10 mouse cellular contexts compared by ENCODE assay signal in the genomic region with DNA sequence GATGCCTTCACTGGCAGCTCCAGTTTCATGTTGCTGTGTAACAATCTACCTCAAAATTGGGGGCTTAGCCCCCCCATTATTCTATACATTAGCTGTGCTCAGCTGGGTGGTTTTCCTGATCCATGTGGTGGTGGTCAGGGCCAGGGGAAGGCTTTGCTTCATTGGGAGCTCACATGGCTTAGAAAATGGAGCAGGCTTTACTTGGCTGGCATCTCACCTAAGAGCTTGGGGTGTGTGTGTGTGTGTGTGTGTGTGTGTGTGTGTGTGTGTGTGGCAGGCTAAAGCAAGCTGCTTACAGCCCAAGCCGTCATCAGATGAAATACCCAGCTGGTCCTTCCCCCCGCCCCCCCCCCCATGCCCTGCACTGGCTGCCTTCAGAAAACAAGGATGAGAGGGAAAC.
A peak's percentile ranks its signal among the peaks of the same experiment; 100 is the strongest.
DNase-seq lines count a peak whose midpoint lies in the region; ATAC-seq lines count a peak whose summit lies in the region.
"Had no signal": no experiment of that assay in that cellular context is flagged by ENCODE, and none has a peak within 500 bp of the region (broad histone marks: within the 10 kb centered on the region; RNA-seq: fewer than 3 reads in every experiment).

No protein-coding gene starts in this region.

- H3K27me3 ChIP-seq in forebrain, embryonic 14.5 days (replicated peaks; ENCODE audit: control insufficient read depth, insufficient read depth, low read length), result no peaks in the 10 kb centered on the region
- H3K27me3 ChIP-seq in forebrain, embryonic 11.5 days (ENCODE audit: control insufficient read depth, insufficient read depth, low read length), result no peaks in the 10 kb centered on the region
- H3K27me3 ChIP-seq in kidney, embryonic 16.5 days (ENCODE audit: insufficient read depth, low read length), result no peaks in the 10 kb centered on the region
- H3K27me3 ChIP-seq in hindbrain, embryonic 16.5 days (replicated peaks; ENCODE audit: control insufficient read depth, insufficient read depth, low read length), result no peaks in the 10 kb centered on the region

- H3K4me1 ChIP-seq in forebrain, embryonic 14.5 days (ENCODE audit: control insufficient read depth, insufficient read depth, low read length), result no peaks in the 10 kb centered on the region
- no peaks in the 10 kb centered on the region for H3K4me1 ChIP-seq in forebrain, embryonic 11.5 days (replicated peaks; ENCODE audit: control insufficient read depth, insufficient read depth, low read length)
- peaks cover 10% of the 10 kb centered on the region; the same call in 1 of the 2 replicates for H3K4me1 ChIP-seq in kidney, embryonic 16.5 days (ENCODE audit: insufficient read depth, low read length)
- H3K4me1 ChIP-seq in hindbrain, embryonic 16.5 days (ENCODE audit: control insufficient read depth, insufficient read depth, low read depth, low read length), result peaks cover 10% of the 10 kb centered on the region

- no peak overlapping the region for H3K9ac ChIP-seq in forebrain, embryonic 14.5 days (ENCODE audit: low read length)
- H3K9ac ChIP-seq in forebrain, embryonic 11.5 days (ENCODE audit: low read length), result no peak overlapping the region
- no peak overlapping the region for H3K9ac ChIP-seq in kidney, embryonic 16.5 days (replicated peaks; ENCODE audit: low read length)
- no peak overlapping the region for H3K9ac ChIP-seq in hindbrain, embryonic 16.5 days (ENCODE audit: low read depth, low read length)

- H3K4me2 ChIP-seq in forebrain, embryonic 14.5 days (ENCODE audit: low read length), result no peak overlapping the region
- no peak overlapping the region for H3K4me2 ChIP-seq in forebrain, embryonic 11.5 days (ENCODE audit: low read depth, low read length, severe bottlenecking)
- H3K4me2 ChIP-seq in kidney, embryonic 16.5 days (replicated peaks; ENCODE audit: low read depth, low read length), result no peak overlapping the region
- H3K4me2 ChIP-seq in hindbrain, embryonic 16.5 days (ENCODE audit: low read length), result no peak overlapping the region

- H3K27ac ChIP-seq in forebrain, embryonic 14.5 days (ENCODE audit: low read depth, low read length), result no peak overlapping the region
- no peak overlapping the region for H3K27ac ChIP-seq in forebrain, embryonic 11.5 days (ENCODE audit: low read depth, low read length)
- 0 out of 2 replicates have a peak overlapping the region, but pooled peaks have one; percentile 27 for H3K27ac ChIP-seq in kidney, embryonic 16.5 days (ENCODE audit: low read length)
- H3K27ac ChIP-seq in hindbrain, embryonic 16.5 days (ENCODE audit: low read depth, low read length), result 0 out of 2 replicates have a peak overlapping the region, but pooled peaks have one; percentile 27

- no peaks in the 10 kb centered on the region for H3K9me3 ChIP-seq in forebrain, embryonic 14.5 days (replicated peaks; ENCODE audit: control insufficient read depth, low read length)
- H3K9me3 ChIP-seq in forebrain, embryonic 11.5 days (ENCODE audit: control insufficient read depth, low read length), result no peaks in the 10 kb centered on the region
- H3K9me3 ChIP-seq in kidney, embryonic 16.5 days (ENCODE audit: low read length), result no peaks in the 10 kb centered on the region
- H3K9me3 ChIP-seq in hindbrain, embryonic 16.5 days (ENCODE audit: control insufficient read depth, low read length), result no peaks in the 10 kb centered on the region

- 51% methylated on average over 2 of the region's 2 CpGs for WGBS in forebrain, embryonic 14.5 days
- 59% methylated on average over 2 of the region's 2 CpGs for WGBS in forebrain, embryonic 11.5 days
- 68% methylated on average over 2 of the region's 2 CpGs for WGBS in kidney, embryonic 16.5 days
- WGBS in hindbrain, embryonic 16.5 days, result 48% methylated on average over 2 of the region's 2 CpGs

- 0 out of 2 replicates have a peak, but pooled peaks have one; percentile 48 for ATAC-seq in forebrain, embryonic 14.5 days
- ATAC-seq in forebrain, embryonic 11.5 days (replicated peaks; ENCODE audit: low FRiP score), result no peak
- ATAC-seq in kidney, embryonic 16.5 days (ENCODE audit: low FRiP score, low TSS enrichment), result no peak
- ATAC-seq in hindbrain, embryonic 16.5 days, result peak; percentile 59
- ATAC-seq: Patski had no signal

- peak; percentile 23 for DNase-seq in forebrain, embryonic 14.5 days (ENCODE audit: low spot score)
- no peak for DNase-seq in forebrain, embryonic 11.5 days (ENCODE audit: low spot score)
- no peak for DNase-seq in kidney, postnatal 36 days
- DNase-seq in 3T3-L1 (ENCODE audit: low read depth, low spot score), result peak; percentile 9
- no peak for DNase-seq in embryo, embryonic 11 days
- DNase-seq in gastrocnemius, postnatal 10 days, result no peak
- DNase-seq: thymus, adult 18-20 months had no signal

- H3K36me3 ChIP-seq in forebrain, embryonic 14.5 days (ENCODE audit: control insufficient read depth, insufficient read depth, low read length), result no peaks in the 10 kb centered on the region
- H3K36me3 ChIP-seq in forebrain, embryonic 11.5 days (ENCODE audit: control insufficient read depth, insufficient read depth, low read length), result no peaks in the 10 kb centered on the region
- H3K36me3 ChIP-seq in kidney, embryonic 16.5 days (ENCODE audit: insufficient read depth, low read length), result no peaks in the 10 kb centered on the region
- H3K36me3 ChIP-seq in hindbrain, embryonic 16.5 days (ENCODE audit: control insufficient read depth, insufficient read depth, low read length), result no peaks in the 10 kb centered on the region

- no peak overlapping the region for H3K4me3 ChIP-seq in forebrain, embryonic 14.5 days (ENCODE audit: low read depth, low read length)
- H3K4me3 ChIP-seq in forebrain, embryonic 11.5 days (ENCODE audit: low read depth, low read length), result no peak overlapping the region
- H3K4me3 ChIP-seq in kidney, embryonic 16.5 days (ENCODE audit: low read length), result no peak overlapping the region
- no peak overlapping the region for H3K4me3 ChIP-seq in hindbrain, embryonic 16.5 days (ENCODE audit: low read length)

Comparison
In these comparisons a context has a peak if more than half of its experiments do, and no peak if none do; other contexts are left out.
1. ATAC-seq: peak in forebrain, embryonic 14.5 days (single experiment) and hindbrain, embryonic 16.5 days (single experiment); none in forebrain, embryonic 11.5 days (single experiment) and kidney, embryonic 16.5 days (single experiment).
2. DNase-seq: peak in forebrain, embryonic 14.5 days (single experiment) and 3T3-L1 (single experiment); none in forebrain, embryonic 11.5 days (single experiment), kidney, postnatal 36 days (0 of 2), embryo, embryonic 11 days (single experiment) and gastrocnemius, postnatal 10 days (single experiment).
3. H3K27ac ChIP-seq: peak in kidney, embryonic 16.5 days (single experiment) and hindbrain, embryonic 16.5 days (single experiment); none in forebrain, embryonic 14.5 days (single experiment) and forebrain, embryonic 11.5 days (single experiment).